Mouse (Mus musculus): ENCODE data around the gene Olfr1375. TPM values are rescaled to one million over a fixed set of nuclear protein-coding genes. Genes with fewer than 3 reads are reported as not detected.

Olfr1375 gene
- polyA plus RNA-seq, 1 experiment, result not detected

DNA sequence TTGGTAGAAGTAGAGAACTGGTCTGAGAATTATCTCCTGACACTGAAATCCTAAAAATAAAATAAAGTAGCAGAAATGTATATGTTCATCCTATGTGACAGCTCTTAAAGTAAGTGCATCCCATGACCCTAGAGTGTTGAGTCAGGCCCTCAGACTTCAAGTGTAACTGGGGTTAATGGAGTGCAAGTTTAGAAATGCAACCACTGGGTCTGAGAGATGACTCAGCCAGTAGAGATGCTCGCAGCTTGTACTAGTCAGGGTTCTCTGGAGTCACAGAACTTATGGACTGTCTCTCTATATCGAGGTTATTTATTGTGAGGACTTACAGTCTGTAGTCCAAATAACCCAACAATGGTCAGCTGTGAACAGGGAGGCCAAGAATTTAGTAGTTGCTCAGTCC, 3.8 kb downstream of the Olfr1375 start:
- no peak for DNase-seq
- no peak for TF ChIP-seq POLR2A (IDR thresholded peaks at IDR 0.05; ENCODE audit: borderline replicate concordance, extremely low read depth, low read depth, low read length)
- TF ChIP-seq CTCF (IDR thresholded peaks at IDR 0.05; ENCODE audit: insufficient read depth, low read length), result no peak
- Histone ChIP-seq H3K4me1 (ENCODE audit: control insufficient read depth, insufficient read depth, low read length) (no peaks in the 10 kb centered on the region), H3K4me3 (replicated peaks; ENCODE audit: extremely low read depth, low read depth, low read length) (no peak overlapping the region)
- WGBS, result 55% methylated on average over 2 of the region's 2 CpGs

DNA sequence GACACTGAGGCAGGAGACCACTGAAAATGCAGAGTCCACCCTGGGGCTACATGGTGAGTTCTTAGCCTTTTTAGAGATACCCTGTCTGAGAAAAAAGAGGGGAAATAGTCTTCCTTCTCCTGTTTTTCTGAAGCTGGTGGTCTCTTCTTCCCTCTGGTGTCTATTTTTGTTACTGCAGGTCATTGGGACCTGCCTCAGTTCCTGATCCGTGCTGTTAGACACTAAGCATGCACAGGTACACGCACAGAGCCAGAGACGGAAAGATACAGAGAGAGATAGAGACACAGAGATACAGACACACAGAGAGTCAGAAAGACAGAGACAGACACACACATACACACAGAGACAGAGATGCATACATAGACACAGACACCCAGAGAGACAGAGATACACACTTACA, 5.3 kb downstream of the Olfr1375 start:
- DNase-seq, result no peak
- H3K4me3 ChIP-seq (replicated peaks; ENCODE audit: extremely low read depth, low read depth, low read length), result no peak overlapping the region
- TF ChIP-seq CTCF (IDR thresholded peaks at IDR 0.05; ENCODE audit: insufficient read depth, low read length), result no peak
- no peak for TF ChIP-seq POLR2A (IDR thresholded peaks at IDR 0.05; ENCODE audit: borderline replicate concordance, extremely low read depth, low read depth, low read length)
- 34% methylated on average over 3 of the region's 3 CpGs for WGBS
- no peaks in the 10 kb centered on the region for H3K4me1 ChIP-seq (ENCODE audit: control insufficient read depth, insufficient read depth, low read length)

DNA sequence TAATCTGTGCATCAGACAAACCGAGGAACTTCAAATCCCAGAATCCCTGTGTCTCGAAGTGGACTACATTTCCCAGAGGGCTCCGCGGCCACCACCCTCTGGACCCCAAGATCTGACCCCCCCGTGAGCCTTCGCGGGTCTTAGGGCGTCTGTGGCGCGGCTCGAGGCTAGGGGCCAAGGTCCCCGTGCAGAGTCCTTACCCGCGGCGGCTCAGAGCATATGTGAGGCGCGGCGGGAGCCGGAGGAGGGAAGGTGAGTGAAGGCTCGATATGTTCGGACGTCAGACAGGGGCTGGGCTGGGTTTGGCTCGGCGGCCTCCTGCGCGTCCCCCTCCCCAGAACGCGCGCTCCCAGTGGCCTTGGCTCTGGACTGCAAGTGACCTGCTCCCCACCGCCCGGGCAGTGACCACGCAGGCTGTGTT, 11.3 kb downstream of the Olfr1375 start, which contains the start of gene Zfp354a:
TSS of gene Zfp354a (plus strand) at position 107 of the 421 bp plus-strand sequence.
- peak within 1 kb of the TSS; percentile 93 for H3K4me3 ChIP-seq (replicated peaks; ENCODE audit: extremely low read depth, low read depth, low read length)
- WGBS, result under 1% methylated on average over 32 of the region's 32 CpGs
- DNase-seq, result peak; percentile 60
- TF ChIP-seq POLR2A (IDR thresholded peaks at IDR 0.05; ENCODE audit: borderline replicate concordance, extremely low read depth, low read depth, low read length) (0 out of 2 replicates have a peak, but pooled peaks have one; percentile 30), CTCF (IDR thresholded peaks at IDR 0.05; ENCODE audit: insufficient read depth, low read length) (no peak)
- peaks cover 3% of the 10 kb centered on the region for H3K4me1 ChIP-seq (ENCODE audit: control insufficient read depth, insufficient read depth, low read length)

DNA sequence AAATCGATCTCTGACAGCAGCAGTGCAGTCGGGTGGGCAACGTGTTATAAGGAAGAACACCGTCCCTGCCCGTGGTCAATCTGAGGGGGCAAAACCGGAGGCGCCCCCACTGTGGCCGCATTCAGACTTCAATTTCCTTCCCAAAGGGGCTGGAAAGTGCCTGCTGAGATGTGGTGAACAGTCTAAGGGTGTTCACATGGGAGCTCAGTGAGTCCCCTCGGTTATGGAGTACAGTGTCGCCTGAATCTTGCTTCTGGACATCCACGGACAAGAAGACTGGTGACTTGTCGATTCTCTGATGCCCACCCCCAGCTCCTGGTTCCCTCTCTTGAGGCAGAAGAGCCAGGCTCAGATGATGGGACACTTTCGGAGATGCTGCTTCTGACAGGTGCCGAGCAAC, 11.7 kb downstream of the Olfr1375 start:
- no peak for TF ChIP-seq CTCF (IDR thresholded peaks at IDR 0.05; ENCODE audit: insufficient read depth, low read length)
- no peak for TF ChIP-seq POLR2A (IDR thresholded peaks at IDR 0.05; ENCODE audit: borderline replicate concordance, extremely low read depth, low read depth, low read length)
- Histone ChIP-seq H3K4me1 (ENCODE audit: control insufficient read depth, insufficient read depth, low read length) (peaks cover 3% of the 10 kb centered on the region), H3K4me3 (replicated peaks; ENCODE audit: extremely low read depth, low read depth, low read length) (peak overlapping the region; percentile 93)
- DNase-seq, result no peak
- 13% methylated on average over 14 of the region's 14 CpGs for WGBS

DNA sequence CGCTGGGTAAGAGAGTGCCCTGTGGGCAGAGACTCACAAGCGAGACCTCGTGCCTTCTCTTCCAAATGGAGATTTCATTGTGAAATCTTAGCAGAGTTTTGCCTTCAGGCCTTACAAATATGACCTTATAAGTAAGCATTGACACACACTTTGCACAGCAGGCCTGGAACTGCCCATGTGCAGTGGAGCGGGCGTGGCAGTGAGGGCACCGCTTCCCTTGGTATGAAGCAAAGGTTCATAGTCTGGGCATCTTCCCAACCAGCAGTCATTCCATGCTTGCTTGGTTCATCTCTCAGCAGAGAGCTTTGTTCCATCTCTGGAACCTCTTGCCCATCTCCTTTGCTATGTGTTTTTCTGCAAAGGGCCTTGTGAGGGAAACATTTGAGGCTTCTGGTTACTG, 13.1 kb downstream of the Olfr1375 start:
- 95% methylated on average over 6 of the region's 6 CpGs for WGBS
- Histone ChIP-seq H3K4me1 (ENCODE audit: control insufficient read depth, insufficient read depth, low read length) (peaks cover 3% of the 10 kb centered on the region), H3K4me3 (replicated peaks; ENCODE audit: extremely low read depth, low read depth, low read length) (no peak overlapping the region)
- DNase-seq, result no peak
- TF ChIP-seq CTCF (IDR thresholded peaks at IDR 0.05; ENCODE audit: insufficient read depth, low read length) (no peak), POLR2A (IDR thresholded peaks at IDR 0.05; ENCODE audit: borderline replicate concordance, extremely low read depth, low read depth, low read length) (no peak)

DNA sequence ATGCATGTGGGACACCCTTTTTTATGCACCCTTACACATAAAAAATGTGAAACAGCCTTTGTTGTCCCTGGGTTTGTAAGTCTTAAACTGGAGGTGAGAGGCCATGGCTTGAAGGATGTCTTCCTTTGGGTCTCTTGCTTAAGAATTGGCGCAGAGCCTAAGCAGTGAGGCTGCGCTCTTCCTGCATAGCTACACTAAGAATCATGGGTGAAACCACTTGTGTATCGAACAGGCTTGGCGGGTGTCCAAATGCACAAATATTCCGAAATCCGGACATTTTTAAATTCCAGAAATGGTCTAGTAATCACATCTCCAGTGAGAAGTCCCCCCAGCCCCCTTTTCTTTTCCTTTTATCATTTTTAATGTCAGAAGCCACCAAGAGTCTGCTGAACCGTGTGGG, 15.4 kb downstream of the Olfr1375 start:
- no peak for DNase-seq
- TF ChIP-seq POLR2A (IDR thresholded peaks at IDR 0.05; ENCODE audit: borderline replicate concordance, extremely low read depth, low read depth, low read length), result no peak
- 70% methylated on average over 7 of the region's 7 CpGs for WGBS
- no peak overlapping the region for H3K4me3 ChIP-seq (replicated peaks; ENCODE audit: extremely low read depth, low read depth, low read length)
- H3K4me1 ChIP-seq (ENCODE audit: control insufficient read depth, insufficient read depth, low read length), result peaks cover 3% of the 10 kb centered on the region

DNA sequence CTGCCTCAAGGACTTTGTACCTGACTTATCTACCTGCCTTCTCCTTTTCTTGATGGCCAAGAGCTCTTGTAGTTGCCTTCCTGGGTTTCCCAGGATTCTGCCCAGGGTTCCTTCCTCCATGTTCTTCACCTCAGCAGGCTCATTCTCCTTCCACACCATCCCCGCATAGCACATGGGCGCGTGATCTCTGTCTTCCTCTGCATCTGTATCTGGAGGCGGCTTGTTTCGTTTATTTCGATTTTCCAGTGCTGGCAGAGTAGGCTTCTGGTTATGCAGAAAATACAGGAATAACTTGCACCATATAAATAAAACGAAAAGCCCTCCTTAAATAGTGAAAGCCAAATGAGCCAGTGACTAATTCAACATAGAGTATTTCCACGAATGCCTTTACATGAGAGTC, 15.9 kb downstream of the Olfr1375 start:
- no peak for DNase-seq
- Histone ChIP-seq H3K4me1 (ENCODE audit: control insufficient read depth, insufficient read depth, low read length) (peaks cover 3% of the 10 kb centered on the region), H3K4me3 (replicated peaks; ENCODE audit: extremely low read depth, low read depth, low read length) (no peak overlapping the region)
- WGBS, result 92% methylated on average over 8 of the region's 8 CpGs
- TF ChIP-seq POLR2A (IDR thresholded peaks at IDR 0.05; ENCODE audit: borderline replicate concordance, extremely low read depth, low read depth, low read length) (no peak), CTCF (IDR thresholded peaks at IDR 0.05; ENCODE audit: insufficient read depth, low read length) (no peak)

DNA sequence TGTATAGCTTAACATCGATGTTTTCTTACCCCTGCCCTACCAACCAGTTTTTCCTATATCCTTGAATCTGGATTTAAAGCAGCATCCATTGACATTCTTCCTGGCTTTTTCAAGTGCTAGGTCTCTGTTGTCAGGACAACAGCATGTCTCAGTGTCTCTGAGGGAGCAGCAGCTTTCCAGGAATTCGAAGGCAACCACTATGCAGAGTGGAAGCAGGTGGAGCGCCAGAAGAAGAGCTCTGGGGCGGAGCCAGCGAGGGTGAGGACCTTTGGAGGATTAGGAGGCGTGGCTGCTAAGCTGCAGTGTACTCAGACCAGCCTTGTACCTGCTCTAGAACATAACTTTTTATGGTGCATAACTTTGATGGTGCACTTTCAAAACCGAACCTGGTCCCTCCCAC, 36.6 kb downstream of the Olfr1375 start:
- TF ChIP-seq POLR2A (IDR thresholded peaks at IDR 0.05; ENCODE audit: borderline replicate concordance, extremely low read depth, low read depth, low read length), result no peak
- TF ChIP-seq CTCF (IDR thresholded peaks at IDR 0.05; ENCODE audit: insufficient read depth, low read length), result no peak
- no peak for DNase-seq
- Histone ChIP-seq H3K4me1 (ENCODE audit: control insufficient read depth, insufficient read depth, low read length) (no peaks in the 10 kb centered on the region), H3K4me3 (replicated peaks; ENCODE audit: extremely low read depth, low read depth, low read length) (no peak overlapping the region)
- WGBS, result 37% methylated on average over 7 of the region's 7 CpGs

DNA sequence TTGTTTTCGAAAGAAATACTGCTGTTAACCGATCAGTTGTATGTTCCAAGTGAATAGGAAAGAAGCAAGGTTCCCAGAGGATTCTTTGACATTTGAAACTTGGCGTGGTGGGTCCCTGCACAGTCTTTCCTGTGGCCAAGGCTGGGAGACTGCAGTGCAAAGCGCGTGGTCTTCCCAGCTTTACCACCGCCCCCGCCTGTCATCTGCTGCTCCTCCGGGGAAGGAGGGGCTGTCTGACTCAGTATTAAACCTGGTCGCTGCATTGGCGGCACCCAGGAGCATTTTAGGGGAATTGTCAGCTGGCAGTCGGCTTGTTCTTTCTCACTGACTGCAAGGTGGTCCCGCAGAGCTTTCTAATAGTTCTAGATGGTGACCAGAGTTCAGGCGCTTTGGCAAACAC, 37.4 kb downstream of the Olfr1375 start:
- no peak overlapping the region for H3K4me3 ChIP-seq (replicated peaks; ENCODE audit: extremely low read depth, low read depth, low read length)

More for the DNA sequence above, 37.4 kb downstream of the Olfr1375 start:
- H3K4me1 ChIP-seq (ENCODE audit: control insufficient read depth, insufficient read depth, low read length), result no peaks in the 10 kb centered on the region
- TF ChIP-seq POLR2A (IDR thresholded peaks at IDR 0.05; ENCODE audit: borderline replicate concordance, extremely low read depth, low read depth, low read length) (no peak), CTCF (IDR thresholded peaks at IDR 0.05; ENCODE audit: insufficient read depth, low read length) (no peak)
- 51% methylated on average over 13 of the region's 13 CpGs for WGBS
- DNase-seq, result no peak

Other genes with a start within 250 kb of the Olfr1375 start
- 1.5 and 2.5 TPM in 2 replicates for gene Zfp354c, start 220.4 kb upstream of the Olfr1375 start, polyA plus RNA-seq (2012; rRNA removed)
- gene Zfp879, start 206.6 kb upstream of the Olfr1375 start, polyA plus RNA-seq (2012; rRNA removed), result 0.26 and 0.32 TPM in 2 replicates
- gene Grm6, start 197.4 kb upstream of the Olfr1375 start, polyA plus RNA-seq (2012; rRNA removed), result 0.09 and 0.17 TPM in 2 replicates
- gene Zfp454, start 160.5 kb upstream of the Olfr1375 start, polyA plus RNA-seq (2012; rRNA removed), result 0.49 and 0.72 TPM in 2 replicates
- gene Zfp2, start 131.9 kb upstream of the Olfr1375 start, polyA plus RNA-seq (2012; rRNA removed), result 0.74 and 1.4 TPM in 2 replicates
- gene Zfp354b, start 116.5 kb upstream of the Olfr1375 start, polyA plus RNA-seq (2012; rRNA removed), result 0.19 and 0.28 TPM in 2 replicates
- not detected in 2 replicates for gene 4933414I15Rik, start 104.3 kb upstream of the Olfr1375 start, polyA plus RNA-seq (2012; rRNA removed)
- gene Prop1, start 94.3 kb upstream of the Olfr1375 start, polyA plus RNA-seq (2012; rRNA removed), result not detected in 2 replicates
- not detected in 2 replicates for gene Olfr1378, start 81.6 kb upstream of the Olfr1375 start, polyA plus RNA-seq (2012; rRNA removed)
- not detected in 2 replicates for gene Olfr1377, start 66.1 kb upstream of the Olfr1375 start, polyA plus RNA-seq (2012; rRNA removed)
- not detected in 2 replicates for gene Olfr51, start 44.5 kb upstream of the Olfr1375 start, polyA plus RNA-seq (2012; rRNA removed)
- gene Olfr54, start 33.9 kb upstream of the Olfr1375 start, polyA plus RNA-seq (2012; rRNA removed), result not detected in 2 replicates
- 1.9 TPM in 2 replicates for gene Zfp354a, start 11.1 kb downstream of the Olfr1375 start, polyA plus RNA-seq (2012; rRNA removed)
- gene Gm12569, start 172.4 kb downstream of the Olfr1375 start, polyA plus RNA-seq (2012; rRNA removed), result not detected in 2 replicates
- 32.0 and 48.1 TPM in 2 replicates for gene Clk4, start 213.6 kb downstream of the Olfr1375 start, polyA plus RNA-seq (2012; rRNA removed)
- gene BC049762, start 214.9 kb downstream of the Olfr1375 start, polyA plus RNA-seq (2012; rRNA removed), result not detected in 2 replicates
- gene Col23a1, start 241.8 kb downstream of the Olfr1375 start, polyA plus RNA-seq (2012; rRNA removed), result 17.8 and 27.1 TPM in 2 replicates